Mouse (Mus musculus): ENCODE measurements around the gene Sf3a2. TPM values are rescaled to one million over a fixed set of nuclear protein-coding genes. Genes with fewer than 3 reads are reported as not detected.

Sf3a2 gene
- polyA plus RNA-seq, 1 experiment: 69.3 TPM

DNA sequence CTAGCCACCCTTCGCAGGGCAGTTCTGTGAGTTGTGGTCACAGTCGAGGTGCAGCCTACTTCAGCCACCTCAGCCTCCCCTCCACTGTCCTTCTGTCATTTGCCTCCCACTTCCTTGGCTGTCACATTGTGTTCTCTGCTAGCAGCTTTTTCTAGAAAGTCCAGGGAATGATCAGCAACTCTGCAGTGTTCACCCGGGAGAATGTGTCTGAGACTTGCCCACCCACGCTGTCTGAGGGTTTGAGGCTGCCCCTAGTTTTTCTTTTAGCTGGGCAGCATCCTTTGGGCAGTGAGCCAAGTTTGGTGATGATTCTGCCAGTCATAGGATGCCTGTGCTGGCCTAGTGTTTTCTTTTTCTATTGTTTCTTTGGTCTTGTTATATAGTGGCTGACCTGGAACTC is 41.0 kb upstream of the Sf3a2 start:
- Histone ChIP-seq H3K36me3 (ENCODE audit: control insufficient read depth) (peaks cover 50% of the 10 kb centered on the region), H3K27me3 (ENCODE audit: control insufficient read depth) (no peaks in the 10 kb centered on the region), H3K4me1 (ENCODE audit: control insufficient read depth) (peaks cover 83% of the 10 kb centered on the region), H3K9me3 (ENCODE audit: control insufficient read depth, low read length) (no peaks in the 10 kb centered on the region), H3K4me3 (replicated peaks) (peak overlapping the region; percentile 100)
- TF ChIP-seq TAL1 (IDR thresholded peaks at IDR 0.05; ENCODE audit: low read length) (no peak), GATA1 (IDR thresholded peaks at IDR 0.05; ENCODE audit: low read length) (no peak)

DNA sequence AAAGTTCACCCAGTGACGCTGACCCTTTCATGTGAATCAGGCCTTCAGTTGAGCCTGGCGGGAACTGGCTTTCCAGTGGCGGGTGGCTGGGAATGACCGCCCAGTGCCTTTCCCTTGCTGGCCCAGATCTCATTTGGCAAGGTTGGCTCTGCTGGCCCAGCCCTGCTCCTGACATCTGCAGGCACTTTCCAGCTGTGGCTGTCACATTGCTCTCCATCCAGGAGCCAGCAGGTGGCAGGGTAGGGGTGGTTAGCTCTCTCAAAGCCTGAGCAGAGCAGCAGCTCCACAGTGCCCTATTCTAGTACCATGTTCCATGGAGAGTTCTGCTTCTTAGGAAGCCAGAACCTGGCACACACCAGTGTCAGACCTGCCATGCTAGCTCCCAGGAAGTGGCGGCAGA is 40.3 kb upstream of the Sf3a2 start:
- H3K9me3 ChIP-seq (ENCODE audit: control insufficient read depth, low read length): no peaks in the 10 kb centered on the region
- H3K27me3 ChIP-seq (ENCODE audit: control insufficient read depth): no peaks in the 10 kb centered on the region
- no peak for TF ChIP-seq TAL1 (IDR thresholded peaks at IDR 0.05; ENCODE audit: low read length)
- TF ChIP-seq GATA1 (IDR thresholded peaks at IDR 0.05; ENCODE audit: low read length): no peak
- peak overlapping the region; percentile 32 for H3K4me3 ChIP-seq (replicated peaks)
- peaks cover 77% of the 10 kb centered on the region for H3K4me1 ChIP-seq (ENCODE audit: control insufficient read depth)
- H3K36me3 ChIP-seq (ENCODE audit: control insufficient read depth): peaks cover 55% of the 10 kb centered on the region

DNA sequence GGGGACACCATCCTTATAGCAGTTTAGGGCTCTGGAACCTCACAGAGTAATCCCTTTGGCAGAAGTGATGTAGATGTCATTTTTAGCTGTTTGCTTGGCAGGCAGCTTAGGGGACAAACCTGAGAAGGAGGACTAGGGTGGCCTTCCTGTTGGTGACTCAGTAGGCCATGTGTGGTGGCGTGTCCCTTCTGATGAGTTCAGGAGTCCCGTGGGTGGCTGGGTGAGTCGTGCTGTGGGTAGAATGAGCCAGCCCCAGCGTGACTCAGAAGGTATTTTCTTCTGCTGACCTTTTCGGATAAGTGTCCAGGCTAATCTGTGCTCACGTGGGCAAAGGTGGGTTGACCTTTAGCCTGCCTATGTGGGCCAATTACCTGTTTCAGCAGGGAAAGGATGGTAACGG is 39.3 kb upstream of the Sf3a2 start:
- TF ChIP-seq GATA1 (IDR thresholded peaks at IDR 0.05; ENCODE audit: low read length) (no peak), TAL1 (IDR thresholded peaks at IDR 0.05; ENCODE audit: low read length) (no peak)
- Histone ChIP-seq H3K9me3 (ENCODE audit: control insufficient read depth, low read length) (no peaks in the 10 kb centered on the region), H3K36me3 (ENCODE audit: control insufficient read depth) (peaks cover 65% of the 10 kb centered on the region), H3K27me3 (ENCODE audit: control insufficient read depth) (no peaks in the 10 kb centered on the region), H3K4me3 (replicated peaks) (no peak overlapping the region), H3K4me1 (ENCODE audit: control insufficient read depth) (peaks cover 76% of the 10 kb centered on the region)

DNA sequence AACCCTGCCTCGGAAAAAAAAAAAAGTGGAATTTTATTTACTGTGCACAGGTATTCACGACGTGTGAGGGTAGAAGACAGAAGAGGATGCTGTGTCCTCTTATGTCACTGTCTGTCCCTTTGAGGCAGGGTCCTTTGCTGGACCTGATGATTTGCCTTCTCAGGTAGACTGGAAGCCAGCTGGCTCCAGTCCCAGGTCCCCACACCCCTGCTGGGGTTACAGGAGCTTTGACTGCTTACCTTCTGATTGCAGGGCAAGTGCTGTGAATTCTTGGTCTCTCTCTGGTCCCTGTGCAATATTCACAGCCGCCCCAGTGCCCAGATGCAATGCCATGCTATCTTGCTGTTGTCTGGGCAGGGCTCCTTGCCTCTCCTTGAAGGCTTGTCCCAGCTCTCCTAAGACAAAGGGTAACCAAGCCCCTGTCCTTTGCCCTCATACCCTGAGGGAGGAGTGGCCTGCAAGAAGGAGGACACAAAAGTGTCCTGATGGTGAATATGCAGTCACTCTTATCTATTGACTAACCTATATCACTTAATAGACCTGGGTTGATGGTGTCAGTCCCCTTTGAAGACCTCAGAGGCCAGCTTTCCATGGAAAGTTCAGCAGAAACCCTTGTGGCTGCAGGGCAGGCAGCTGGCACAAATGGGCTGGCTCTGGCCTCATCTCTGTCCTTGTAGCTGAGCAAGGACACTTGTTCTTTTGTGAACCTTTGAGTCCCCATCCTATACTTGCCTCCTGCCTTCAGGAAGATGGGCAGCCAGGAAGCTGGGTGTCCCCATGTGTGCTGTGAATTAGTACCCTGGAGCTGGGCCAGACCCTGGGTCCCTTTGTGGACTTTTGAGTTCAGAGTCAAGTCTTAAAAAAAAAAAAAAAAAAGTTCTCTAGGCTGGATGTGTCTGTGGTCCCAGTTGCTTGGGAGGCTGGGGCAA is 37.1 kb upstream of the Sf3a2 start:
- Histone ChIP-seq H3K27me3 (ENCODE audit: control insufficient read depth) (no peaks in the 10 kb centered on the region), H3K4me3 (replicated peaks) (no peak overlapping the region), H3K4me1 (ENCODE audit: control insufficient read depth) (peaks cover 78% of the 10 kb centered on the region), H3K9me3 (ENCODE audit: control insufficient read depth, low read length) (no peaks in the 10 kb centered on the region), H3K36me3 (ENCODE audit: control insufficient read depth) (peaks cover 86% of the 10 kb centered on the region)
- TF ChIP-seq TAL1 (IDR thresholded peaks at IDR 0.05; ENCODE audit: low read length): no peak
- TF ChIP-seq GATA1 (IDR thresholded peaks at IDR 0.05; ENCODE audit: low read length): no peak

DNA sequence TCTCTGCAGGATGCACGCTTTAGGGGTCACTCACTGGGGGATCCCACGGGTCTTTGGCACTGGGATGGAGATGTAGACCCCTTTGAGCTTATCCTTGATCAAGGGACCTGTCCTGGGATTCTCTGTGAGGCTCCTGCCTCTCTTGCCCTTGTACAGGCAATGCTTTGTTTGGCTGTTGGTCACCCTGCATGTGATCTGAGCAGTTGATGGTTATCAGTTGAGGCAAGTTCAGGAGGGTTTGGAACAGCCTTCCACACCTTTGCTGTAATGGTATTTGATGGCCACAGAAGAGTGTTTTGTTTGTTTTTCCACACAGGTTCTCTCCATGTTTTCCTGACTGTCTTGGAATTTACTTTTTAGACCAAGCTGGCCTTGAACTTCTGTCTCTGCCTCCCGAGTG is 36.2 kb upstream of the Sf3a2 start:
- no peak for TF ChIP-seq GATA1 (IDR thresholded peaks at IDR 0.05; ENCODE audit: low read length)
- no peak for TF ChIP-seq TAL1 (IDR thresholded peaks at IDR 0.05; ENCODE audit: low read length)

GRCm38 (mm10) chr10:80763502-80763901 is 34.5 kb upstream of the Sf3a2 start:
- H3K9me3 ChIP-seq (ENCODE audit: control insufficient read depth, low read length): no peaks in the 10 kb centered on the region
- H3K4me1 ChIP-seq (ENCODE audit: control insufficient read depth): peaks cover 51% of the 10 kb centered on the region
- H3K4me3 ChIP-seq (replicated peaks): no peak overlapping the region
- H3K36me3 ChIP-seq (ENCODE audit: control insufficient read depth): peaks cover 87% of the 10 kb centered on the region
- TF ChIP-seq GATA1 (IDR thresholded peaks at IDR 0.05; ENCODE audit: low read length): no peak
- TF ChIP-seq TAL1 (IDR thresholded peaks at IDR 0.05; ENCODE audit: low read length): no peak
- H3K27me3 ChIP-seq (ENCODE audit: control insufficient read depth): no peaks in the 10 kb centered on the region

More for the DNA sequence above, 36.2 kb upstream of the Sf3a2 start:
- Histone ChIP-seq H3K4me3 (replicated peaks) (no peak overlapping the region), H3K27me3 (ENCODE audit: control insufficient read depth) (no peaks in the 10 kb centered on the region), H3K36me3 (ENCODE audit: control insufficient read depth) (peaks cover 88% of the 10 kb centered on the region), H3K9me3 (ENCODE audit: control insufficient read depth, low read length) (no peaks in the 10 kb centered on the region), H3K4me1 (ENCODE audit: control insufficient read depth) (peaks cover 68% of the 10 kb centered on the region)

DNA sequence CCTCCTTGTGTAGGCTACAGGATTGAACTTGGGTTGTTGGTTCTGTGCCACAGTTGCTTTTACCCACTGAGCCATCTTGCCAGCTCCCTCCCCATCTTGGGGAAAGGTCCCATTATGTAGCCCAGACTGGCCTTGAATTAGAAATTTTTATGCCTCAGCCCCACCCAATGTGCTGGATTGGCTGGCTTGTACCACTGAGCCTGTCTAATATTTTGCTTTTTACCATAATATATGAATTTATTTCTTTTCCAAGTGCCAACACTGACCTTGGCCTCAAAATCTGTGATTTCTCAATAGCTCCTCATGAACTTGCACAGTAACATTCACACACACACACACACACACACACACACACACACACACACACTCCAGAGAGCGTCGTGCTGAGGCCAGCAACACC is 32.3 kb upstream of the Sf3a2 start:
- Histone ChIP-seq H3K4me3 (replicated peaks) (no peak overlapping the region), H3K27me3 (ENCODE audit: control insufficient read depth) (no peaks in the 10 kb centered on the region), H3K36me3 (ENCODE audit: control insufficient read depth) (peaks cover 91% of the 10 kb centered on the region), H3K9me3 (ENCODE audit: control insufficient read depth, low read length) (no peaks in the 10 kb centered on the region), H3K4me1 (ENCODE audit: control insufficient read depth) (peaks cover 43% of the 10 kb centered on the region)
- no peak for TF ChIP-seq TAL1 (IDR thresholded peaks at IDR 0.05; ENCODE audit: low read length)
- TF ChIP-seq GATA1 (IDR thresholded peaks at IDR 0.05; ENCODE audit: low read length): no peak

DNA sequence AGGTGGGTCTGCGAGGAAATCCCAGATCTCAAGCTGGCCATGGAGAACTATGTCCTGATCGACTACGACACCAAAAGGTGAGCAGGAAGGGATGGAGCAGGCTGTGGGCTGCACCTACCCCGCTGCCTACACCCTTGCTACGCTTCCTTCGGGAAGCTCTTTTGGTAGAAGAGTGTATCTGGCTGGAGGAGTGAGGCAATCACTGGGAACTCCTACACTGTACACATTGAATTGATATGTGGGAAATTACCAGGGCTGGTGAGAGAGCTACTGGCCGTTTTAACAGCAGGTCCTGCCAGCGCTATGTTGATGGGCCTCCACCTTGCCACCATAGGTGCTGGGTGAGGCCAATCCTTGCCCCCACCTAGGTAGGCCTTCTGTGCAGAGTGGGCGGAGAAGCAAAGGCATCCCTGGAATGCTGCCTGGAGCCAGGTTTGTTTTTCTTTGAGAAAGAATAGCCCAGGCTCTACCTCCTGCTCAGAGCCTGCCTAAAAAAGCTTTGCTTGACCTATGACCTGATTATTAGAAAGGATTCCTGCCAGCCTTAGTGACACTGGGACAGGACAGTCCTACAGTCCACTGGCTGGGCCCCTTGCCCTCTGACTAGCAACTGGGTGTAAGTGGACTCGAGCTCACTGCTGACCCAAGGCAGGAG is 31.7 kb upstream of the Sf3a2 start:
- H3K9me3 ChIP-seq (ENCODE audit: control insufficient read depth, low read length): no peaks in the 10 kb centered on the region
- H3K4me1 ChIP-seq (ENCODE audit: control insufficient read depth): peaks cover 38% of the 10 kb centered on the region
- no peaks in the 10 kb centered on the region for H3K27me3 ChIP-seq (ENCODE audit: control insufficient read depth)
- no peak overlapping the region for H3K4me3 ChIP-seq (replicated peaks)
- no peak for TF ChIP-seq GATA1 (IDR thresholded peaks at IDR 0.05; ENCODE audit: low read length)
- no peak for TF ChIP-seq TAL1 (IDR thresholded peaks at IDR 0.05; ENCODE audit: low read length)
- peaks cover 92% of the 10 kb centered on the region for H3K36me3 ChIP-seq (ENCODE audit: control insufficient read depth)

- H3K27me3 ChIP-seq (ENCODE audit: control insufficient read depth): no peaks in the 10 kb centered on the region
- no peak overlapping the region for H3K4me3 ChIP-seq (replicated peaks)
- H3K9me3 ChIP-seq (ENCODE audit: control insufficient read depth, low read length): no peaks in the 10 kb centered on the region
- TF ChIP-seq TAL1 (IDR thresholded peaks at IDR 0.05; ENCODE audit: low read length) (no peak), GATA1 (IDR thresholded peaks at IDR 0.05; ENCODE audit: low read length) (no peak)
- H3K36me3 ChIP-seq (ENCODE audit: control insufficient read depth): peaks cover 98% of the 10 kb centered on the region
- peaks cover 37% of the 10 kb centered on the region for H3K4me1 ChIP-seq (ENCODE audit: control insufficient read depth)
Measured at GRCm38 (mm10) chr10:80768365-80768764, 29.6 kb upstream of the Sf3a2 start.
